Mouse (Mus musculus) brown adipose tissue, adult 24 weeks (tissue): Measurements from ENCODE around the gene Gm5414. TPM values are rescaled to one million over a fixed set of nuclear protein-coding genes. Genes with fewer than 3 reads are reported as not detected.

ENCODE experiments used
- H3K27ac ChIP-seq: fragments of 200-500 bp; replicated peaks from 2 replicates; pipeline ENCODE4 v1.5.1; 2012; ENCODE audit warnings: low read depth, mild to moderate bottlenecking, low read length
- H3K4me1 ChIP-seq: fragments of 200-500 bp; 2 replicates; pipeline ENCODE4 v1.6.1; 2012; ENCODE audit warnings: low read length, mixed read lengths; ENCODE audit not compliant: control insufficient read depth, insufficient read depth, insufficient read length
- H3K4me3 ChIP-seq: fragments of 200-500 bp; 2 replicates; pipeline ENCODE4 v1.5.1; 2012; ENCODE audit warnings: low read depth, mild to moderate bottlenecking, low read length, moderate library complexity; ENCODE audit not compliant: insufficient read depth
- polyA plus RNA-seq: library from polyadenylated mRNA; stranded (reverse); fragments of >200 nt; gene quantifications from 2 replicates; pipeline ENCODE4 v1.2.4, GENCODE M21; 2012; ENCODE audit not compliant: missing spikeins, insufficient read depth, insufficient read length

Gene Gm5414
- not detected in 2 replicates for polyA plus RNA-seq

DNA sequence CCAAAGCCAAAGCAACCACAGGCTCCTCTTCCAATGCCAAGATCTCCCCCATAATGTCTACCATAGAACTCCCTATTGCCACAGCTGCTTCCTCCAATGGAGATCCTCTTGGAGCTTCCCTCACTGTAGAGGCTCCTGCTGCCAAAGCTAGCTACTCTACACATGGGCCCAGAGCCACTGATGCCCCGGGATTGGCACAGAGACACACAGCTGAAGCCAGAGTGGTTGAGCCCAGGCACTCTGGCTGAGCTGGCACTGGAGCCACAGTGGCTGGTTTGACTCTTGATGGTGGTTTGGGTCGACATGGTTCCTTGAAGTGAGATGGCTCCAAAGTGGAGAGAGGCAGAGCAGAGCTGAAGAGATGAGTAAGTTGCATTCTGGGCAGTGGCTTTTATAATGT, at the start of gene Gm5414:
Gm5414 (minus strand) TSS at position 305 of the 400 bp plus-strand sequence.
- H3K4me1 ChIP-seq: no peaks in the 10 kb centered on the region
- no peak within 1 kb of the TSS for H3K27ac ChIP-seq
- no peak within 1 kb of the TSS for H3K4me3 ChIP-seq

DNA sequence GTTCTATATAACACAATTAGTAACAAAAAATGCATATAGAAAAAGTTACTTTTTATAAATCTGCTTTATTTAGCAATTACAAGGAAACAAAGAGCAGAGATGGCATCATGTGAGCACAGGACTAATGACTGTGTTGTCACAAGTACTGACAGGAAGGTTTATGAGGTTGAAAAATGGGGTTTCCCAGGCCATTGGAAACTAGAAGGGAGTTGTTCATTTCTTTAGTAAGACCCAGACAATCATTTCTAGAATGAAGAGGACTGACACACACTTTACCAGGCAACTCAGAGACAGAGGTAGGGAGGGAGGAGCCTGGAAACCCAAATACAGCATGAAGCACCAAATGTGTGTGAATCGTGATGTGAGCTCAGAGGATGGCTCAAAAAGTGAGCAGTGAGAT, 48.0 kb upstream of the Gm5414 start:
- no peak overlapping the region for H3K4me3 ChIP-seq
- no peaks in the 10 kb centered on the region for H3K4me1 ChIP-seq
- no peak overlapping the region for H3K27ac ChIP-seq

DNA sequence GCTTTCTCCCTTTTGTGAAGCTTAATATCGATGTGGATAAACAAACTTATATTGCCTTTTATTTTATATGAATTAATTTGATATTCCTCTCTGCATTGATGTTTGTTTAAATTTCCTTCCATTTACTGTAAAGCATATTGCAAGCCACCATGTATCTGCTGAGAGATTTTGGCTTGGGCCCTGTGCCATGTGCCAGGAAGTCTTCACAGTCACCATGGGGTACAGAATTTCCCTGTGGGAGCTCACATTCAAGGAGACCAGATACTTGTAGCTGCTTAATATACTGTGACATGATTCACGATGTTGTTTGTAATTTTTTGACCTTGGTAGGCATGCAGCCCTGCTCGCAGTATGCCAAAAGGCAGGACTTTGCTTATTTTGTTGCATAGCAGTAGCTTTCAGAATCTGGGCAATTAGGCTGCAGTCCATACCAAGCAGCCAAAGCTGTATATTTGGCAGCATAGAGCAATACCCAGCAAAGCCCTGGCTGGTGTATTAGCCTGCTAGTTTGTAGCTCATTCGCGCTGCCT, 24.8 kb upstream of the Gm5414 start:
- no peak overlapping the region for H3K4me3 ChIP-seq
- no peaks in the 10 kb centered on the region for H3K4me1 ChIP-seq
- no peak overlapping the region for H3K27ac ChIP-seq

DNA sequence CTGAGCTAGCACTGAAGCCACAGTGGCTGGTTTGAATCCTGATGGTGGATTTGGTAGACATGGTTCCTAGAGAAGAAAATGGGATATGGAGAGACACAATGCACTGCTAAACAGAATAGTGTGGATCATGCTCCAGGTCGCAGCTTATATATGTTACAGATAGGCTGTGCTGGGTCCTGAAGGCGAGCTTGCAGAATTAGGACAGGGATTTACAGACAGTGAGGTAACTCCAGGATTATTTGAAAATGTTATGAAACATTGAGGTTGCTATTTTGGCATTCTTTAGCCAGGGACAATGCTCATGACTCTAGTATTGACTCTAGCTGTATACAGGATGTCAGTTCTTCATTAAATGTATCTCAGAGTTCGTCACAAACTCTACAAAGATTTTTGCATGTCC, 19.3 kb upstream of the Gm5414 start, which contains the start of gene Gm5478:
Gm5478 (minus strand) TSS at position 101 of the 400 bp plus-strand sequence.
- Histone ChIP-seq H3K4me1 (no peaks in the 10 kb centered on the region), H3K4me3 (no peak within 1 kb of the TSS), H3K27ac (no peak within 1 kb of the TSS)

DNA sequence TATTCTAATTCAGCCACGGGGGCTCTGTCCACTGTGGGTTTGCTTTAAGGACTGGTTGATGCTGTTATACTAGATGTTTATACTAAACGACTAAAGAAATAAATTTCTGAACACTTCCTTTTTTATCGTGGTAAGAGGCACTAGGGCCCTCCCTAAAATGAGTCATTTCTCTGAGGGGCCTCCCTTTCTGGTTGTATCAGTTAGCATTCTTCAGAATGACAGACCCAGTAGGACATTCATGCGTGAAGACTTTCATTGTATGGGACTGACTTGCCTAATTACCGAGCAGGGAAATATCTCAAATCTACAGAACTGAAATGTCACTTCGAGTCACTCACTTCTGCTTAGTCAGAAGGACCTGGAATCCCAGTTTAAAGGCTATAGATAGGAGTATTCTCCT, 28.9 kb downstream of the Gm5414 start:
- no peak overlapping the region for H3K4me3 ChIP-seq
- H3K4me1 ChIP-seq: no peaks in the 10 kb centered on the region
- no peak overlapping the region for H3K27ac ChIP-seq

DNA sequence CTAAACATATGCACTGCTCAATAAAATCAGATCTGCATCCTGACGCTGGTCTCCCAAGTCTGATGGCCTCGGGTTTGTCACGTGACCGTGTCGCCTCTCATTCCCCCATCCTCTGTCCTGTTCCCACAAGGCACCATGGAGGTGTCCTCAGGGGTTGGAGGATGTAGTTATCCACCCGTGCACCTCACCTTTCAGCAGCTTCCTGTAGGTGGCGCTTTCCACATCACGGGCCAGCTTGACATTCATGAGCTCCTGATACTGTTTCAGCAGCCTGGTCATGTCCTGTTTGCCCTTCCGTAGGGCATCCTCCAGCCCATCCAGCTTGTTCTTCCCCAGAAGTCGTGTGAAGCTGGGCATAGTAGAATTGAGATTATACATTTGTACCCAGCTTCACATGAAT, 39.8 kb downstream of the Gm5414 start:
- H3K27ac ChIP-seq: no peak overlapping the region
- no peaks in the 10 kb centered on the region for H3K4me1 ChIP-seq
- H3K4me3 ChIP-seq: no peak overlapping the region

DNA sequence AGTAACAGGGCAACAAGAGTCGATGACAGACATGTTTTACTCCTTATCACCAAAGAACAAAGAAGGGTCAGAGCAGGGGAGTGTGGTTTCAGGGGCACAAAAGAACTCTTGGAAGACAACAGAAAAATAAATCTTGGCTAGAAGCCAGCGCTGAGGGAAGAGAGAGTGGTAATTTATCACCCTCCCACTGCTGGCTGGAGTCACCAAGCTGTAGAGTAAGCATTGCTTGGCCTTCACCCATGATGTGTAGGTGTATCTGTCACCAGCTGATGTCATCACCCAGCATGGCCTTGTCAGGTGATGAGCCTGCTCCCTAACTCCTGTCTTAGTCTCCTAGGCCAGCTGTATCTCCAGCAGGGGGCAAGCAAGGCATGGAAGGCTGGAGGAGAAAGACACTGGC, 43.5 kb downstream of the Gm5414 start:
- H3K27ac ChIP-seq: no peak overlapping the region
- no peak overlapping the region for H3K4me3 ChIP-seq
- no peaks in the 10 kb centered on the region for H3K4me1 ChIP-seq

DNA sequence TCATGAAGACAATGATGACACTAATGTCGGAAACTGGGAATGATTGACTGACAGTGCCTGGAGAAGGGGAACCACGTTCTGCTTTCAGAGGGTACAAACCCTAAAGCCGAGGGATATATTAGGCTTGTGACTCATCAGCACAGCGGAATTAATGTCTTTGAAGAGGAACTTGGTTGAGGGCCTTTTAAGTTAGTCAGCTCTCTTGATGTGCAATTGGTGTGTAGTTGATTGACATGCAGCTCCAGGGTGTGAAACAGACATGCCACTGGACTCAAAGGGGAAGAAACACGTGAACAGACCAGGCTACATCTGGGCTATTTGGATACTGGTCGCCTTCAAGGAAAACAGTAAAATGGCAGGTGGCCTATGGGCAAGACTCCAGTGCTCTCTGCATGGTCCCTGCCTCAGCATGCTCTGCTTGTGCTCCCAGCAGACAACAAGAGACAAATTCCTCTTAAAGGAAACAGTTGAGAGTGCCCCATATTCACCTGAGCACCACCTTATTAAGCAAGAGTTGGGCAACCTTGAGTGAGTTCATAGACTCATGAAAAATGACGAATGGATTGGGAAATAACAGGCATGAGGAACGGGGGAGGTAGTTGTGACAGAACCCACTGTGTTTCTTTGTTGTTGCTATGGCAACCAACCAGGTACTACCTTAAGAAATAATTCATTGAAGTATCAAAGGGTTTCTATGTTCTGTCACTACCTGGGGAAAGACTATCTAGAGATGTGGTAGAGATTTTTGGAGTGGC, 44.6 kb downstream of the Gm5414 start:
- Histone ChIP-seq H3K4me3 (no peak overlapping the region), H3K27ac (no peak overlapping the region), H3K4me1 (no peaks in the 10 kb centered on the region)

DNA sequence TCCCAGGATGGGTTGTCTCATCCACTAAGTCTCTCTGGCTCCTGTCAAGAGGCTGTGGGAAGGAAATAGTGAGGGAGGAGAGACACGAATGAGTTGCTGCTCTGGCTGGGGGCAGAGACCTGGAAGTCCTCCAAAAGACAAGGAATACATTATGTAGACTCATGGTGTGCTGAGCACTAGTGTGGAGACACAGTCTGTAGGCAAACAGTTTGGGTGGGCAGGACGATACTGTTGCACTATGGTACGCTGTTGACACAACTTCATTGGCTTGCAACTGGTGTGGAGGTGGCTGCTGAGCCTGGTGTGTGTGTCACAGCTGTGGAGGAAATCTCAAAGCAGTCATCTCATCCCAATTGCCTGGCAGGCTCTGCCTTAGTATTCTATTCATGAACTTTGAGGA, 46.3 kb downstream of the Gm5414 start:
- no peak overlapping the region for H3K4me3 ChIP-seq
- H3K4me1 ChIP-seq: no peaks in the 10 kb centered on the region
- H3K27ac ChIP-seq: no peak overlapping the region

DNA sequence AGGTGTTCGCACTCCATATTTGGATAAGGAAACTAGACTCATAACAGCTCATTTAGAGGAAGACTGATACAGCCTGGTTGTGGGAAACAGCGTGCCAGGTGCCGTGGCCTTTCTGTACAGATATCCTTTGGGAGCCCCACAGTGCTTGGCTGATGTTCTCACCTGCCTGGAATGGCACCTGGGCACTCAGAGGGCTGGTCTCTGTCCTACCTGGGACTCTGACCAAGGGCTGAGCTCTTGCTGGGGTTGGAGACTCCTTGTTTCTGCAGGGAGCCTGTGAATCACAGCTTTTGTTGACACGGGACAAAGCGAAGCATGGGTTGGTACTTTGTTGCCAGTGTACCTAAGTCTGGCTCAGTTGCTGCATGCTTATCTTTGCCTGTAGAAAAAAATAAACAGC, 52.5 kb downstream of the Gm5414 start:
- Histone ChIP-seq H3K4me3 (no peak overlapping the region), H3K27ac (no peak overlapping the region), H3K4me1 (no peaks in the 10 kb centered on the region)

Other genes starting within 250 kb of the Gm5414 start
- not detected in 2 replicates for gene Krt7, start 217.1 kb downstream of the Gm5414 start, polyA plus RNA-seq
- gene Krt87, start 189.4 kb downstream of the Gm5414 start, polyA plus RNA-seq: not detected in 2 replicates
- gene Krt88, start 180.4 kb downstream of the Gm5414 start, polyA plus RNA-seq: not detected in 2 replicates
- gene Krt81, start 164.4 kb downstream of the Gm5414 start, polyA plus RNA-seq: not detected in 2 replicates
- not detected in 2 replicates for gene Krt86, start 154.7 kb downstream of the Gm5414 start, polyA plus RNA-seq
- gene Krt83, start 136.7 kb downstream of the Gm5414 start, polyA plus RNA-seq: not detected in 2 replicates
- not detected in 2 replicates for gene Gm49425, start 110.9 kb downstream of the Gm5414 start, polyA plus RNA-seq
- gene Krt84, start 95.4 kb downstream of the Gm5414 start, polyA plus RNA-seq: not detected in 2 replicates
- gene Krt82, start 77.5 kb downstream of the Gm5414 start, polyA plus RNA-seq: not detected in 2 replicates
- not detected in 2 replicates for gene Krt90, start 65.2 kb downstream of the Gm5414 start, polyA plus RNA-seq
- gene Krt75, start 54.3 kb downstream of the Gm5414 start, polyA plus RNA-seq: not detected in 2 replicates
- not detected in 2 replicates for gene Gm5478, start 19.2 kb upstream of the Gm5414 start, polyA plus RNA-seq
- gene Krt6b, start 52.1 kb upstream of the Gm5414 start, polyA plus RNA-seq: not detected in 2 replicates
- not detected in 2 replicates for gene Krt6a, start 66.1 kb upstream of the Gm5414 start, polyA plus RNA-seq
- 0.48 and 1.7 TPM in 2 replicates for gene Krt5, start 84.7 kb upstream of the Gm5414 start, polyA plus RNA-seq
- not detected in 2 replicates for gene Krt71, start 114.9 kb upstream of the Gm5414 start, polyA plus RNA-seq
- gene Krt72, start 158.3 kb upstream of the Gm5414 start, polyA plus RNA-seq: not detected in 2 replicates
- not detected in 2 replicates for gene Krt73, start 174.2 kb upstream of the Gm5414 start, polyA plus RNA-seq
- not detected in 2 replicates for gene Krt2, start 190.0 kb upstream of the Gm5414 start, polyA plus RNA-seq
- gene Krt1, start 222.6 kb upstream of the Gm5414 start, polyA plus RNA-seq: 0.63 TPM in 1 of 2 replicates, not detected in the other
- 1.1 and 2.2 TPM in 2 replicates for gene Krt77, start 241.5 kb upstream of the Gm5414 start, polyA plus RNA-seq